13 mouse cellular contexts compared by ENCODE assay signal in the genomic region with DNA sequence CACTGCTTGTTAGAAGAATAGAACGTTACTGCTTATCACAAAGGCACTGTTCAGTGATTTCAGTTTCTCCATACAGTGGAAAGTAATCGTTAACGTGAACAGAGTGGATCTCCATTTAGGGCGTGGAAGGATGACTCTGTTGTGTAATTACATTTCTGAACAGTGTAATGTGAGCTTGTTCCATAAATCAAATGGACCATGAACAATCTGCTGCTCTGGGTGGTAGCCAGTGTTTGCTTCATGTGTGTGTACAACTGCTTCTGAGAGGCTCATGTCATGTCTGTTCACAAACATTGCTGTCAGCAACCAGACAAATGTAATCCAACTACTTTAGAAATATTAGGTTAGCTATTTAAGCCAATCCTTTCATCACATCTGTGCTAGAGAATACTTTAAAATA.
"Had no signal": no experiment of that assay in that cellular context is flagged by ENCODE, and none has a peak within 500 bp of the region (broad histone marks: within the 10 kb centered on the region; RNA-seq: fewer than 3 reads in every experiment).

No protein-coding gene starts in this region.

- DNase-seq: kidney, postnatal 14 days; lung, embryonic 14.5 days; lung, postnatal 14 days; thymus, adult 2 months; thymus, postnatal 25 days had no signal

- H3K4me3 ChIP-seq: kidney, embryonic 15.5 days; left cerebral cortex, adult 2 months; limb, embryonic 10.5 days; liver, embryonic 15.5 days; megakaryocyte, embryonic 14.5 days; midbrain, embryonic 12.5 days; stomach, embryonic 15.5 days had no signal

- H3K9me3 ChIP-seq: kidney, embryonic 15.5 days; limb, embryonic 10.5 days; liver, embryonic 15.5 days; megakaryocyte, embryonic 14.5 days; midbrain, embryonic 12.5 days; stomach, embryonic 15.5 days had no signal

- H3K4me1 ChIP-seq: kidney, embryonic 15.5 days; limb, embryonic 10.5 days; megakaryocyte, embryonic 14.5 days; midbrain, embryonic 12.5 days; stomach, embryonic 15.5 days had no signal

- H3K9ac ChIP-seq: kidney, embryonic 15.5 days; liver, embryonic 15.5 days; lung, embryonic 14.5 days; midbrain, embryonic 12.5 days; stomach, embryonic 15.5 days had no signal

- H3K27ac ChIP-seq: kidney, embryonic 15.5 days; left cerebral cortex, adult 2 months; limb, embryonic 10.5 days; liver, embryonic 15.5 days; macrophage; midbrain, embryonic 12.5 days; stomach, embryonic 15.5 days had no signal

- H3K27me3 ChIP-seq: kidney, embryonic 15.5 days; liver, embryonic 15.5 days; megakaryocyte, embryonic 14.5 days; midbrain, embryonic 12.5 days; stomach, embryonic 15.5 days had no signal
